Mouse (Mus musculus): Measurements from ENCODE around the gene Hltf.
"Not testable (repeated sequence)": the region's sequence is repeated elsewhere in the genome, so short reads cannot be mapped to it uniquely, and the experiment has no call there.

Hltf gene

GRCm38 (mm10) chr3:20104318-20104717 is 46.7 kb downstream of the Hltf start:
- no peak for DNase-seq (ENCODE audit: low spot score in 2 of 2)

DNA sequence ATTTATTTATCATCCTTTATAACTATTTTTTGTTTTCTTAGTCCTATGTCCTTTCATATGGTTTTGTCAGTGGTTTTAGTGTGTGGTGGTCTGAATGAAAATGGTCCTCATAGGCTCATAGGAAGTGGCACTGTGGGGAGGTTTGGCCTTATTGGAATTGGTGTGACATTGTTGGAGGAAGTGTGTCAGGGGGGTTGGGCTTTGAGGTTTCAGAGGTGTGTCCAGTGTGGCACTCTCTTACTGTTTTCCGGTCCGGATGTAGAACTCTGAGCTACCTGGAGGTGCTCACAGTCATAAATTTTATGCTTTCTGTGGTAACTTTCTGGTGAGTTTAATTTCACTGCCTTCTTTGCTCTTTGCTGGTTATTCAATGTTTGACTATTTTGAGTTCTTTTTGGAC is 47.2 kb downstream of the Hltf start:
- peak; percentile 30 to 46 for DNase-seq (ENCODE audit: low spot score in 2 of 2)

DNA sequence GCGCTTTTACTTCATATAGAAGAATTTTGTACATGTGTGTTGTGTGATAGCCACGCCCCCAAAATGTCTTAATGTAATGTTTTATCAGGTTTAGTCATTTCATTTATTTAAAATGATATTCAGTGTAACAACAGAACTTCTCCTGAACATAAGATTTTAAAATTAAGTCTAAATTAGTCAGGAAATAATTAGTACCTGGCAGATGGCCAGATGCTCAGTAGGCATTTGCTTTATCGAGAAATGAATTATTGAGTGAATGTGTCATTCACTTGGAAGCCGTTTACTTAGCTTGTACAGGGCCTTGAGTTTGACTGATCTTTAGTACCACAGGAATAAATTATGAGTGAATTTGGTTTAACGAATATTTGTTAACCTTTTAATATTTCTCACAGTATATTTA is 51.3 kb downstream of the Hltf start:
- DNase-seq (ENCODE audit: low spot score in 2 of 2): no peak

- no peak for DNase-seq (ENCODE audit: low spot score in 2 of 2)
Observed at GRCm38 (mm10) chr3:20111913-20112312, 54.3 kb downstream of the Hltf start.

- no peak for DNase-seq (ENCODE audit: low spot score in 2 of 2)
Observed at GRCm38 (mm10) chr3:20119044-20119591, 61.5 kb downstream of the Hltf start.

DNA sequence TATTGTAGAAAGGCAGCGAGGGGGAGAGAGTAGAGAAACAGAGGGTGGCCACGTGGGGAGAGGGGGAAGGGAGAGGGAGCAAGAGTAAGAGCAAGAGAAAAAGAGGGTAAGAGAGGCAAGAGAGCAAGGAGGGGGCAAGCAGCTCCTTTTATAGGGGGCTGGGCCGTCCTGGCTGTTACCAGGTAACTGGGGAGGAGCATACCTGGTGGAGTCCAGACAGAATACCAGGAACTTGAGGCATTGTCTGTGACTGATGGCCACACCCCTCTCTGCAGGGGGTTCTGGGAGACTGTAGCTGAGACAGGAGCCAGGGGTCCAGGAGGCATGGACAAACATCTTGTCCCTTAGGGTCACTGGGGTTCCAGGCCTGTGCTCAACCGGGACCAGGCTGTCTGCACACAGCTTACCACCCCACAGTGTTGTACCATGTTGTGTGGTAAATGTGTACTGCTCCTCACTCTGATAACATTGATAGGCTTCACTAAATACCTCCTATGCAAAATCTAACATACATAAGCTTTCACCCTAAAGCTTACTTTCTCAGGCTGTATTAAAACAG is 62.2 kb downstream of the Hltf start:
- DNase-seq (ENCODE audit: low spot score in 2 of 2): no peak

DNA sequence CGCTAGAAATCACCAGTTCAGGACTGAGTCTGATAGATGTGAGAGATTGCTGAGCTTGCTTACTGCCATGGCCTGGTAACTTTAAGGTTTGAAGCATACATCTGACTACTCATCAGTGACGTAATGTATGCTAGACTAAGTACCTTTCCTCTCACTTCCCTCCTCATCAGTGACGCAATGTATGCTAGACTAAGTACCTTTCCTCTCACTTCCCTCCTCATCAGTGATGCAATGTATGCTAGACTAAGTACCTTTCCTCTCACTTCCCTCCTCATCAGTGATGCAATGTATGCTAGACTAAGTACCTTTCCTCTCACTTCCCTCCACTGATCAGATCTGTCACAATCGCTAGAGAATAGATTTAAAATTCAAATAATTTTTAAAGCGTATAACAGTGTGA is 64.0 kb downstream of the Hltf start:
- not testable (repeated sequence) for DNase-seq (ENCODE audit: low spot score in 2 of 2)

DNA sequence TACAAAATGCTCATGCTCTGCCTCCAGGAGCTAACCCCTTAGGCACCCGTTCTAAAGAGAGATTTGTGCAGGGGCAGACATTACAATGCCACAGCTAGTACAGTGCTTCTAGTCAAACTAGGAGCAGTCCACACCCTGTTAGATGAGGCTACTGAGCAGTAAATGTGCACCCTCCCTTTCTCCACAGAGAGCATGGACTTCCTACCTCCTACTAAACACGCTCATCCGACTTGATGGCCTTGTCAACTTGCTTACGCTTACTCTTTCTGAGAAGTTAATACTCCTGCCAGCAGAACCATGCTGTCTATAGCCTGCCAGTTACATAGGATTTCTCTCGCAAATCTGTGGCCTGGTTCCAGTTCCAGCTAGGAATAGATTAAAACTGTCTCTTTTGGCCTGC is 68.0 kb downstream of the Hltf start:
- DNase-seq (ENCODE audit: low spot score in 2 of 2): no peak

DNA sequence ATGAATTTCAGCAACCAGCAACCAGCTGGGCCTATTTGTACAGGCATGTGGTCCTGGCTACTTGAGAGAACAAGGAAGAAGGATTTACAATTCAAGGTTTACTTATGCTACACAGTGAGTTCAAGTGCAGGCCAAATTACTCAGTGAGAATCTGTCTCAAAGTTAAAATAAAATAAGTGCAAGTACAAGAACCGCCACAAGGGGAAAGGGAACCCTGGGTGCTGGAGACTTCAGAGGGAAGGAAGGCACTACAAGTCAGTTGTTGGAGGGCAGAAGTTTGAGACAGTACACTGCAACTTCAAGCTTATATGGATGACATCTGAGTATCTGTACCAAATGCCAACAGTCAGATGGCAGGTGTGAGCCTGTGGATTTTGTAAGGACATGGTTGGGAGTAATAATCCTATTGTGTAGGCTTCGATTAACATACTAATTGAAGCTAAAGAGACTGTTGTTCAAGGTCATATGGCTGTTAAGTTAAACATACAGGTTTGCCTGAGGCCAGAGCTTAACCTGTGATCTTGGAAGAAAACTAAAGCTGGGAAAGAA is 69.5 kb downstream of the Hltf start:
- no peak for DNase-seq (ENCODE audit: low spot score in 2 of 2)

GRCm38 (mm10) chr3:20129491-20129890 is 71.9 kb downstream of the Hltf start:
- DNase-seq (ENCODE audit: low spot score in 2 of 2): no peak

DNA sequence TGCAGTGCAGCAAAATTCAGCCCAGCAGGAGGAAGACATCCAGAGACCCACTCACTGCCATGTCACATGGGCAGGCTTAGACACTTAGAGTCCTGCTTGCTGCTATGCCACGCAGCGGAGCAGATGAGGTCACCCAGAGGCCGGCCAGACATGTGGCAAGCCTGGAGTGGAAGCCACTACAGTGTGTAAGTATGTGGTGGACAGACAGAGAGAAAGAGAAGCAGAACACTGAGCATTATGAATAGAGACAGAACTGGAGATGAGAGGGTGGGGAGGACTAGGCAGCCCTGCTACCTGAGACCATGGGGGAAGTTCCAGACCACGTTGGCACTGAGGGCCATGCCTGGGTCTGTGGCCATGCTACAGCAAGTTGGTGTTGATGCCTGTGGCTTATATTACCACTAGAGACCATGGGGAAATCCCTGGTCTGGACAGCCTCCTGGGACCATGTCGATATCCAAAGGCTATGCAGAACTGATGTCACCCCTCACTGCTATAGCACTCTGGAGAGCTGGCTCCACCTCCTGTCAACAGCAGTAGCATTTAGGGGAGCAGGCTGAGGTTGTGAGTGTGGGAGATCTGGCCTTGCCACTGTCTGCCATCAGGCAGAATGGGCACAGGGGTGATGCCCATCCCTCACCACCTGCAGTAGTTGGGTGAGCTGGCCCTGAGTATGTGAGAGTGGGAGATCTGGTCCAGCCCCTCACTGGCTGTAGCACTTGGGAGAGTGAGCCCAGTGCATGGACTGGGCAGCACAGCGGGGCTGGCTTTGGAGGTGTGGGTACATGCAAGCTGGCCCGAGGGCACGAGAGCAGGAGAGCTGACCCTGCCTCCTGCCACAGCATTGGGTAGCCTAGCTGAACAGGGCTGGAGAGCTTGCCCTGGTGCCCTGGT is 73.1 kb downstream of the Hltf start:
- no peak for DNase-seq (ENCODE audit: low spot score in 2 of 2)

DNA sequence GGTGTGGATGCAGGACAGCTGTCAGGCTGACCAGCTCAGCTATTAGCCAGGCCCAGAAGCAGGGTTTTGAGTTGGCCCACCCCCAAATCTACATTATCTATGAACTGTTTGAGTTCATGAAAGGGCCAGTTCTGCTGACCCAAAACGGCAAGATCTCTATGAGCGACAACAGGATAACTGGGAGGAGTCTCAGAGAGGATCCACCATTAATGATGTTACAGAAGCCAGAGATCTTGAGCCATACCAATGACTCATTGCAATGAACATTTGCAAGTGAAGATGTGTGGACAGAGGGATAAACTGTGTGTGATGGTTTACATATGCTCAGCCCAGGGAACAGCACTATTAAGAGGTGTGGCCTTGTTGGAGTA is 73.7 kb downstream of the Hltf start:
- no peak for DNase-seq (ENCODE audit: low spot score in 2 of 2)

GRCm38 (mm10) chr3:20132731-20133130 is 75.1 kb downstream of the Hltf start:
- no peak for DNase-seq (ENCODE audit: low spot score in 2 of 2)

- DNase-seq (ENCODE audit: low spot score in 2 of 2): no peak
Observed at GRCm38 (mm10) chr3:20133745-20134144, 76.1 kb downstream of the Hltf start.

- no peak for DNase-seq (ENCODE audit: low spot score in 2 of 2)
Observed at GRCm38 (mm10) chr3:20134545-20134944, 76.9 kb downstream of the Hltf start.

- DNase-seq (ENCODE audit: low spot score in 2 of 2): no peak
Observed at GRCm38 (mm10) chr3:20136868-20137581, 79.4 kb downstream of the Hltf start.

- no peak for DNase-seq (ENCODE audit: low spot score in 2 of 2)
Observed at GRCm38 (mm10) chr3:20141240-20141639, 83.6 kb downstream of the Hltf start.

DNA sequence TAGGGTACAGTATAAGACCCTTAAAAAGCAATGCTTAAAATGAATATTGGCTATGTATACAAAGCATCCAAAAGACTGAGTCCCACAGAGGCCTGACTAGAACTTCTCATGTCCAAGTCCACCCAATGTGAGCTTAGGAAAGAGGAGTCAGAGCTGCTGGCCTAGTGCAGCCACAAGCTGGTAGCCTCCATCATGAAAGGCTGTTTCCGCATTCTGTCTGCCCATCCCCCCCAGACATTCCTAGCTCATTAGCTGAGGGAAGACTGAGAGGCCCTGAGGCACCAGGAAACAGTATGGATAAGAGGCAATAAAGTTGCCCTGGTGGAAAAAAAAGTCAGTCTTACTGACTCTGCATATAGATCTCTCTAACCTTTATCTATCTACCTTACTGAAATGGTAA is 84.1 kb downstream of the Hltf start:
- no peak for DNase-seq (ENCODE audit: low spot score in 2 of 2)

DNA sequence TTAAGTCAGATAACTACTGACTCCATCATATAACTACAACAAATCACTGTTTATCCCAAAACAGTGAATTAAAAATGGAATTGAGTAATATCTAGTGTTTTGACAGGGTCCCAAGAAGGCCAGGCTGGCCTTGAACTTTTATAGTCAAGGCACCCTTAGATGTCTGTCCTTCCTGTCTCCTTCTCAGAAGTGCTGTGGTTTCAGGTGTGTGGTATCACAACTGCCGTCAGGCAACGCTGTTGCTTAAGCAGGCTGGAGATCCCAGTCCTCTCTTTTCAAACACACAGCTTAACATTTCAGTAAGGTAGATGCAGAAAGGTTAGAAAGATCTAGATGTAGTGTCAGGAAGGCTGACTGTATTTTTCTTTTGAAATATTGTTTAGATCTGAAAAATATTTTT is 84.5 kb downstream of the Hltf start:
- DNase-seq (ENCODE audit: low spot score in 2 of 2): no peak

GRCm38 (mm10) chr3:20142576-20142975 is 85.0 kb downstream of the Hltf start:
- no peak for DNase-seq (ENCODE audit: low spot score in 2 of 2)

DNA sequence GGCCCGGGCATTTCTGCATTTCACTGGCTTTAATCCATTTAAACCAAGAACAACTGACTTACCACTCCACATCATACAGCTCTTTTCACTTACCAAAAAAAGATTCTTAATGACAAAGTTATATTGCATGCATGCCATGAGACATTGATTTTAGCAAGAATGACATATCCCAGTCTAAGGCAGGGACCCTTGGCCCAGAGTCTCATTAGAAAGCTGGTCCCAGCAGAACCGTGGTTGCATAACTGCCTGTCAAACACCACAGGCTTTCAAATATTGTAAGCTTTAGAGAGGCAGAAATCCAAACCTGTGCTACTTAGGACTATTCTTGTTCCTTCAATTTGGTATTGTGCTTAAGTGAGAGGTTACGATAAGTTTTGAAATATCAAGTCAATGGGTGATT is 86.1 kb downstream of the Hltf start:
- no peak for DNase-seq (ENCODE audit: low spot score in 2 of 2)

DNA sequence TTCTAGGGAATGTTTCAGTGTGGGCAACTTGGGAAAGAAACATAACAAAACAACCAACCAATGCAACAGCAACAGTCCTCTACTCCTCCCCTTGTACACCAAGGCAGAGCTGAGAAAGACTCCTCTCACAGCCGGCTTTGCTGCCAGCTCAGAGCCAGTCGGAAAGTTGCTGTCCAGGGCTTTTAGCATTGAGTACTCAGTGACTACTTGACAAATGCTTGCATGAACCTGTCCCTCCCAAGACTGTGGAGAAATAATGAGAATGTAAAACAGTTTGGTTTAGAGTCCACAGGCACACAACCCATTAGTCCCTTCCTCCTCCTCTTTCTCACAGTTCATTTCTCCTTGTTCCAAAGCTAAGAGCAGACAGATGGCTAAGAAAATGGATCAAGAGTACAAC is 86.8 kb downstream of the Hltf start:
- no peak for DNase-seq (ENCODE audit: low spot score in 2 of 2)
